8 mouse cellular contexts compared by ENCODE assay signal in genomic region chr9:31386368-31387180, GRCm38 (mm10). TPM values are rescaled to one million over a fixed set of nuclear protein-coding genes. Genes with fewer than 3 reads are reported as not detected.
DNase-seq lines count a peak whose midpoint lies in the region; ATAC-seq and TF ChIP-seq lines count a peak whose summit lies in the region.

No protein-coding gene starts in this region.

- H3K27me3 ChIP-seq in G1E (ENCODE audit: insufficient read depth, low read length) = no peaks in the 10 kb centered on the region
- no peaks in the 10 kb centered on the region for H3K27me3 ChIP-seq in embryonic facial prominence, embryonic 15.5 days
- H3K27me3 ChIP-seq in intestine, embryonic 16.5 days (replicated peaks; ENCODE audit: control insufficient read depth, insufficient read depth, low read length) = no peaks in the 10 kb centered on the region
- peaks cover 4% of the 10 kb centered on the region for H3K27me3 ChIP-seq in midbrain, embryonic 12.5 days

- WGBS in embryonic facial prominence, embryonic 15.5 days = 7% methylated on average over 44 of the region's 44 CpGs
- WGBS in intestine, embryonic 16.5 days = 5% methylated on average over 43 of the region's 44 CpGs
- 12% methylated on average over 43 of the region's 44 CpGs for WGBS in midbrain, embryonic 12.5 days

- no peaks in the 10 kb centered on the region for H3K9me3 ChIP-seq in G1E (replicated peaks)
- H3K9me3 ChIP-seq in embryonic facial prominence, embryonic 15.5 days (replicated peaks) = no peaks in the 10 kb centered on the region
- no peaks in the 10 kb centered on the region for H3K9me3 ChIP-seq in intestine, embryonic 16.5 days (ENCODE audit: control insufficient read depth, low read length)
- no peaks in the 10 kb centered on the region for H3K9me3 ChIP-seq in midbrain, embryonic 12.5 days

- H3K36me3 ChIP-seq in G1E (replicated peaks) = peaks cover 36% of the 10 kb centered on the region
- H3K36me3 ChIP-seq in embryonic facial prominence, embryonic 15.5 days = peaks cover 20% of the 10 kb centered on the region
- no peaks in the 10 kb centered on the region for H3K36me3 ChIP-seq in intestine, embryonic 16.5 days (ENCODE audit: control insufficient read depth, insufficient read depth, low read length)
- H3K36me3 ChIP-seq in midbrain, embryonic 12.5 days = peaks cover 23% of the 10 kb centered on the region

- TF ChIP-seq CTCF in G1E (IDR thresholded peaks at IDR 0.05; ENCODE audit: low read depth, low read length) = no peak

- H3K4me2 ChIP-seq in embryonic facial prominence, embryonic 15.5 days (replicated peaks) = peak overlapping the region; percentile 66
- peak overlapping the region; percentile 70 for H3K4me2 ChIP-seq in intestine, embryonic 16.5 days (ENCODE audit: low read depth, low read length)
- peak overlapping the region; percentile 58 for H3K4me2 ChIP-seq in midbrain, embryonic 12.5 days (replicated peaks)

- peak overlapping the region; percentile 92 for H3K4me3 ChIP-seq in G1E (ENCODE audit: low read depth, low read length)
- H3K4me3 ChIP-seq in embryonic facial prominence, embryonic 15.5 days (replicated peaks) = peak overlapping the region; percentile 85
- H3K4me3 ChIP-seq in intestine, embryonic 16.5 days (ENCODE audit: low read length) = peak overlapping the region; percentile 73
- H3K4me3 ChIP-seq in midbrain, embryonic 12.5 days = peak overlapping the region; percentile 90

- DNase-seq in layer of hippocampus, adult 11-12 months (ENCODE audit: low spot score) = peak; percentile 15
- DNase-seq in layer of hippocampus, postnatal 10 days (ENCODE audit: low spot score in 2 of 2) = no peak
- no peak for DNase-seq in G1E (ENCODE audit: low spot score)
- no peak for DNase-seq in yolk sac, embryonic 10.5 days (ENCODE audit: low spot score)
- DNase-seq in cerebellum, adult 11-12 months = no peak

- ATAC-seq in G1E (ENCODE audit: extremely low read depth, insufficient number of reproducible peaks, low FRiP score, poor library complexity, severe bottlenecking) = no peak
- peak; percentile 79 for ATAC-seq in embryonic facial prominence, embryonic 15.5 days (ENCODE audit: insufficient number of reproducible peaks, low FRiP score, low TSS enrichment, low read depth)
- ATAC-seq in intestine, embryonic 16.5 days = peak; percentile 75
- ATAC-seq in midbrain, embryonic 12.5 days (ENCODE audit: low FRiP score, low read depth) = peak; percentile 82

- H3K4me1 ChIP-seq in G1E (ENCODE audit: insufficient read depth, low read depth, low read length) = peaks cover 35% of the 10 kb centered on the region
- peaks cover 15% of the 10 kb centered on the region for H3K4me1 ChIP-seq in embryonic facial prominence, embryonic 15.5 days
- peaks cover 8% of the 10 kb centered on the region for H3K4me1 ChIP-seq in intestine, embryonic 16.5 days (ENCODE audit: control insufficient read depth, insufficient read depth, low read length)
- H3K4me1 ChIP-seq in midbrain, embryonic 12.5 days = peaks cover 17% of the 10 kb centered on the region

- H3K27ac ChIP-seq in embryonic facial prominence, embryonic 15.5 days (replicated peaks) = no peak overlapping the region; the same call in 1 of the 2 replicates
- peak overlapping the region; percentile 51 for H3K27ac ChIP-seq in intestine, embryonic 16.5 days (ENCODE audit: low read length)
- peak overlapping the region; percentile 54; the same call in 1 of the 2 replicates for H3K27ac ChIP-seq in midbrain, embryonic 12.5 days (replicated peaks)

- peak overlapping the region; percentile 80 for H3K9ac ChIP-seq in embryonic facial prominence, embryonic 15.5 days
- H3K9ac ChIP-seq in intestine, embryonic 16.5 days (ENCODE audit: low read depth, low read length) = peak overlapping the region; percentile 90
- peak overlapping the region; percentile 91 for H3K9ac ChIP-seq in midbrain, embryonic 12.5 days (replicated peaks)

RNA-seq across cellular contexts. Expression of gene Nfrkb, which starts 0.6 kb away (rescaled TPM):
- total RNA-seq in layer of hippocampus, postnatal 10 days (2021) = 10 to 100 TPM; 35.5 to 38.3 TPM
- total RNA-seq in G1E (2014; fragmentation: Nextera tagmentation) (36.7 and 39.9 TPM in 2 replicates), G1E (2017) (23.8 and 24.4 TPM in 2 replicates)
- 11.0 and 21.2 TPM in 2 replicates for polyA plus RNA-seq in G1E (2012)
- polyA plus RNA-seq in embryonic facial prominence, embryonic 15.5 days (2015; fragmentation: Nextera tagmentation; extraction: Ambion mirVana) = 21.2 and 23.8 TPM in 2 replicates
- 13.2 and 15.8 TPM in 2 replicates for polyA plus RNA-seq in intestine, embryonic 16.5 days (2015; fragmentation: Nextera tagmentation; extraction: Ambion mirVana)
- polyA plus RNA-seq in midbrain, embryonic 12.5 days (2016; fragmentation: Nextera tagmentation; extraction: Ambion mirVana) = 29.7 and 30.6 TPM in 2 replicates
